Mouse (Mus musculus) bone marrow macrophage, adult 2 months (primary cell): Measurements from ENCODE around the gene Hoxb2.

Experiments
- CTCF ChIP-seq: IDR thresholded peaks from 2 replicates; pipeline ENCODE4 v1.5.1; 2012; ENCODE audit warnings: low read depth, mild to moderate bottlenecking, low read length, moderate library complexity
- POLR2A ChIP-seq: IDR thresholded peaks from 2 replicates; pipeline ENCODE4 v1.6.1; 2012; ENCODE audit warnings: mild to moderate bottlenecking, low read depth, low read length, borderline replicate concordance

DNA sequence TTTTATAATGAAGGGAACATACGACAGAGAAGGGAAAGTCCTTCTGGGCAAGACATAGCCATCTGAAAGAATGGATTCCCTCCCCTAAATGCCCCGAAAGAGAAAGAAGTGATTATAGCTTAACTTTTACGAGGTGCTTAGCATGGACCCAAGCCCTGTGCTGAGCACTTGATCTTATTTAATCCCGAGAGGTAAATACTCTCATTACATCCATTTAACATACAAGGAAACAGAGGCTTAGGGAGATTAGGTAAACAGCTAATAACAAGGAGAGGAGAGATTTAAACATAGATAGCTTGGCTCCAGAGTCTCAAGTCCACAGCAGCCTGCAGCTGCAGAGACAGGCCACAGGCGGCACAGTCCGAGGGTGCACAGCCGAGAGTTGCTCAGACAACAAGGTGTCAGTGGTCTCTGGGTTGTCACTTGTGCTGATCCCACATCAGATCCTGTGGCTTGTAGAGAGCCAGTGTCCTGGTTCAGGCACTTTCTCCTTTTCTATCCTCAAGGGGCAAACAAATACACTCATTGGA is 47.5 kb downstream of the Hoxb2 start:
- TF ChIP-seq POLR2A = no peak
- no peak for TF ChIP-seq CTCF
